Mouse (Mus musculus): ENCODE data around the gene Zzef1.

Zzef1 gene

GRCm38 (mm10) chr11:72955339-72955974, 159.4 kb downstream of the Zzef1 start:
- in situ Hi-C loops (cut with MboI, MseI): no loop called here

GRCm38 (mm10) chr11:72957318-72957717, 161.3 kb downstream of the Zzef1 start:
- in situ Hi-C loops (cut with MboI, MseI): no loop called here

GRCm38 (mm10) chr11:72959924-72960679, 164.1 kb downstream of the Zzef1 start:
- in situ Hi-C loops (cut with MboI, MseI): no loop called here

GRCm38 (mm10) chr11:72960723-72961071, 164.7 kb downstream of the Zzef1 start:
- in situ Hi-C loops (cut with MboI, MseI): no loop called here

GRCm38 (mm10) chr11:72961072-72961980, 165.3 kb downstream of the Zzef1 start, which contains the start of gene Atp2a3:
Gene Atp2a3 (plus strand): TSS chr11:72961169.
- in situ Hi-C loops (cut with MboI, MseI): no loop called here

GRCm38 (mm10) chr11:72962378-72962777, 166.4 kb downstream of the Zzef1 start:
- in situ Hi-C loops (cut with MboI, MseI): no loop called here

GRCm38 (mm10) chr11:72963058-72963788, 167.2 kb downstream of the Zzef1 start:
- in situ Hi-C loops (cut with MboI, MseI): no loop called here

GRCm38 (mm10) chr11:72963789-72964294, 167.8 kb downstream of the Zzef1 start:
- in situ Hi-C loops (cut with MboI, MseI): no loop called here

- in situ Hi-C loops (cut with MboI, MseI): no loop called here
These were observed 179.0 kb downstream of the Zzef1 start for GRCm38 (mm10) chr11:72974995-72975503.

Measured in T-helper 17 cell (primary cell).